ENCODE assay signal across 12 mouse cellular contexts in the genomic region with DNA sequence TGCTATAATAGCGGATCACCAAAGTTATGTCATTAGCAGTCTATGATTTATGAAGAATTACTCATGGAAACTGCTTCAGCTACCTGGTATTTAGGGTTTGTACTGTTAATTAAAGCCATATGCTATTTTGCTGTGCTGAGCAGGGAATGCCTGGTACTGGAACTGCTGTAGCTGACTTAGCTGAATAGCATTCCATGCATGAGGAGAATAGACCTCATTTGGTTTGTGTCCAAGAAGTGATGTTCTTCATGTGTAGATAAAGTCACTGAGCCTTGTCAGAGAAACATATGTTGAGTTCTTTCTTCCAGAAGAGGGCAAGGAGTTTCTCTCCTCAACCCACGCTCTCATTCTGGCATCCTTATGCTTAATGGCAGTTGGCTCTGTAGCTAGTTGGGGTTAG.
"Had no signal": no experiment of that assay in that cellular context is flagged by ENCODE, and none has a peak within 500 bp of the region (broad histone marks: within the 10 kb centered on the region; RNA-seq: fewer than 3 reads in every experiment).

No protein-coding gene starts in this region.

- H3K4me3 ChIP-seq: left cerebral cortex, adult 2 months; liver, embryonic 13.5 days; midbrain, embryonic 10.5 days; neural tube, embryonic 13.5 days had no signal

- H3K27me3 ChIP-seq: liver, embryonic 13.5 days; neural tube, embryonic 13.5 days had no signal

- ATAC-seq: liver, postnatal 0 days had no signal

- H3K4me2 ChIP-seq: liver, embryonic 13.5 days; neural tube, embryonic 13.5 days had no signal

- H3K27ac ChIP-seq: left cerebral cortex, adult 2 months; liver, embryonic 13.5 days; midbrain, embryonic 10.5 days; neural tube, embryonic 13.5 days; stomach, postnatal 0 days had no signal

- H3K9ac ChIP-seq: liver, embryonic 13.5 days; liver, postnatal 0 days; neural tube, embryonic 13.5 days had no signal

- H3K4me1 ChIP-seq: liver, embryonic 13.5 days; midbrain, embryonic 10.5 days; neural tube, embryonic 13.5 days had no signal

- H3K36me3 ChIP-seq: liver, embryonic 13.5 days; midbrain, embryonic 10.5 days; neural tube, embryonic 13.5 days had no signal

- H3K9me3 ChIP-seq: liver, embryonic 13.5 days; midbrain, embryonic 10.5 days; neural tube, embryonic 13.5 days had no signal

- DNase-seq: kidney, adult 8-10 months; kidney, postnatal 25 days; liver; liver, embryonic 13.5 days; liver, postnatal 0 days; midbrain, embryonic 14.5 days; right cerebral cortex, adult 18-20 months; right cerebral cortex, postnatal 25 days had no signal
